8 mouse cellular contexts compared by ENCODE assay signal in the genomic region with DNA sequence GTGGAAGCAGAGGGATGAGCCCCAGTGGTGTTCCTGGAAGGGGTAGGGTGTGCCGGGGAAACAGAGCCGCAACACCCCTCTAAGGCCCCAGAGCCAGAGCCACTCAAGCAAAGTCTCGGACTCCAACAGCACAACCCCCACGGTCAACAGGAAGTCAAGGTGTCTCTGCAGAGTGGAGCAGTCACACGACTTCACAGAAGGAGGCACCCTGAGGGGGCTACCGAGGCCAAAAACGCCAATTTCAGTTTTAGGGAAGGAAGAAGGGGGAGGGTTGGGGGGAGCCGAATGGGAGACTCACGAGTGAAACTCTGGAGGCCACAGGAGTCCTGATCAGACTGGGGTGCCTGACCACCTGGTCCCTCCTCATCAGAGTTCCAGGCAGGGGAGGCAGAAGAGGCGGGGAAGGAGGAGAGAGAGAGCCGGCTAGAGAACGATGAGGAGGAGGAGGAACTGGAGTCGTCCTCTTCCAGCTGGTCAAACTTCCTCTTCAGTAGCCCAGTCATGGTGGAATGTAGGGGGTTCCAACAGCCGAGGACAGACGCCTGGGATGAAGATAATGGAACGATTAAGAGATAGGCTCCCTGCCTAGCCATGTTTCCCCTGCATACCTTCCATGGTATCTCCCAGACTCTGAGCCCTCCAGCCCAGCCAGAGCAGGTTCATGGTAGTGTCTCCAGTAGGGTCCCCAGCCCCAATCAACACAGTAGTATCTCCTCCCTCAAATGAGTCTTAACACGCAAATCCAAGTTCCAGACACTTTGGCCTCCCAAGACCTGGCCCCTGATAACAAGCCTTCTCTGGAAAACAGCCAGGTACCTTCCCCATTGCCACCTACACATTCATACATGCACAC. TPM values are rescaled to one million over a fixed set of nuclear protein-coding genes. Genes with fewer than 3 reads are reported as not detected.
DNase-seq lines count a peak whose midpoint lies in the region; ATAC-seq and TF ChIP-seq lines count a peak whose summit lies in the region.
"Had no signal": no experiment of that assay in that cellular context is flagged by ENCODE, and none has a peak within 500 bp of the region (broad histone marks: within the 10 kb centered on the region; RNA-seq: fewer than 3 reads in every experiment).

No protein-coding gene starts in this region.

- no peak overlapping the region; the same call in 1 of the 2 replicates for H3K9ac ChIP-seq in liver, adult 2 months (ENCODE audit: low read depth, low read length)
- peak overlapping the region; percentile 56 for H3K9ac ChIP-seq in MEL (ENCODE audit: control insufficient read depth, low read depth, low read length, poor library complexity, severe bottlenecking)
- no peak overlapping the region for H3K9ac ChIP-seq in intestine, postnatal 0 days (ENCODE audit: low read depth, low read length)
- no peak overlapping the region for H3K9ac ChIP-seq in stomach, embryonic 15.5 days
- H3K9ac ChIP-seq: forebrain, embryonic 15.5 days had no signal

- H3K4me1 ChIP-seq in liver, adult 2 months (ENCODE audit: control insufficient read depth, insufficient read depth, low read length) = peaks cover 36% of the 10 kb centered on the region
- H3K4me1 ChIP-seq in MEL (ENCODE audit: control insufficient read depth in 1 of 2, insufficient read depth in 2 of 2, low read length in 2 of 2) = peaks cover 9 to 18% of the 10 kb centered on the region in 2 experiments
- peaks cover 12% of the 10 kb centered on the region for H3K4me1 ChIP-seq in intestine, postnatal 0 days (replicated peaks; ENCODE audit: control insufficient read depth, insufficient read depth, low read length)
- peaks cover 50% of the 10 kb centered on the region for H3K4me1 ChIP-seq in stomach, embryonic 15.5 days

- no peaks in the 10 kb centered on the region for H3K27me3 ChIP-seq in liver, adult 2 months (ENCODE audit: control insufficient read depth, insufficient read depth, low read length)
- no peaks in the 10 kb centered on the region for H3K27me3 ChIP-seq in MEL (ENCODE audit: control insufficient read depth in 1 of 2, insufficient read depth in 2 of 2, low read length in 2 of 2)
- no peaks in the 10 kb centered on the region for H3K27me3 ChIP-seq in intestine, postnatal 0 days (replicated peaks; ENCODE audit: control insufficient read depth, insufficient read depth, low read length)
- no peaks in the 10 kb centered on the region for H3K27me3 ChIP-seq in stomach, embryonic 15.5 days (replicated peaks)
- H3K27me3 ChIP-seq: forebrain, embryonic 15.5 days had no signal

- DNase-seq in liver, adult 2 months (ENCODE audit: extremely low read depth, low read depth, low spot score) = no peak
- DNase-seq in liver (no peak), MEL (ENCODE audit: low read depth, low spot score) (peak; percentile 55)
- DNase-seq in retina, postnatal 1 day = no peak

- no peak for TF ChIP-seq CTCF in liver, adult 2 months (IDR thresholded peaks at IDR 0.05; ENCODE audit: low read depth, low read length)
- TF ChIP-seq CTCF in MEL (IDR thresholded peaks at IDR 0.05 in 2 of 3, conservative IDR thresholded peaks at IDR 0.05 in 1 of 3; ENCODE audit: control insufficient read depth in 1 of 3, insufficient read depth in 1 of 3, low read depth in 2 of 3, low read length in 3 of 3, poor library complexity in 1 of 3, severe bottlenecking in 1 of 3) = no peak
- no peak for TF ChIP-seq CTCF in intestine, postnatal 0 days (IDR thresholded peaks at IDR 0.05; ENCODE audit: low read depth)

- peak overlapping the region; percentile 32; the same call in 1 of the 2 replicates for H3K27ac ChIP-seq in liver, adult 2 months (replicated peaks; ENCODE audit: insufficient read depth, low read depth, low read length)
- H3K27ac ChIP-seq in MEL (ENCODE audit: control insufficient read depth, low read depth, low read length) = peak overlapping the region; percentile 41
- H3K27ac ChIP-seq in intestine, postnatal 0 days (ENCODE audit: low read depth, low read length) = no peak overlapping the region; the same call in 1 of the 2 replicates
- no peak overlapping the region; the same call in 1 of the 2 replicates for H3K27ac ChIP-seq in stomach, embryonic 15.5 days

- no peak for TF ChIP-seq POLR2A in liver, adult 2 months (IDR thresholded peaks at IDR 0.05; ENCODE audit: extremely low read depth, insufficient read depth, low read length)
- 0 out of 4 replicates have a peak, but pooled peaks of 1 of the 2 experiments have one; percentile 23 for TF ChIP-seq POLR2A in MEL (IDR thresholded peaks at IDR 0.05; ENCODE audit: control insufficient read depth in 1 of 2, insufficient read depth in 1 of 2, low read depth in 1 of 2, low read length in 2 of 2, poor library complexity in 1 of 2)

- peaks cover 46% of the 10 kb centered on the region for H3K79me2 ChIP-seq in liver, adult 2 months (ENCODE audit: control insufficient read depth, insufficient read depth, low read length)
- peaks cover 5% of the 10 kb centered on the region for H3K79me2 ChIP-seq in MEL (ENCODE audit: control insufficient read depth, insufficient read depth, low read length, poor library complexity)

- peaks cover 21% of the 10 kb centered on the region for H3K36me3 ChIP-seq in liver, adult 2 months (ENCODE audit: control insufficient read depth, insufficient read depth, low read length)
- peaks cover 6 to 16% of the 10 kb centered on the region in 2 experiments for H3K36me3 ChIP-seq in MEL (ENCODE audit: control insufficient read depth in 1 of 2, insufficient read depth in 2 of 2, low read length in 2 of 2)
- H3K36me3 ChIP-seq in intestine, postnatal 0 days (ENCODE audit: control insufficient read depth, insufficient read depth) = peaks cover 31% of the 10 kb centered on the region
- H3K36me3 ChIP-seq in stomach, embryonic 15.5 days = peaks cover 21% of the 10 kb centered on the region
- H3K36me3 ChIP-seq: forebrain, embryonic 15.5 days had no signal

- no peak for TF ChIP-seq RAD21 in MEL (IDR thresholded peaks at IDR 0.05; ENCODE audit: low read depth, low read length)

- no peak for ATAC-seq in intestine, postnatal 0 days
- no peak for ATAC-seq in stomach, embryonic 15.5 days (ENCODE audit: insufficient read depth, low FRiP score, low read depth)
- no peak for ATAC-seq in erythroid progenitor cell, adult 5-6 weeks (replicated peaks; ENCODE audit: low FRiP score, poor library complexity, severe bottlenecking)
- ATAC-seq: forebrain, embryonic 15.5 days had no signal

- WGBS in liver, adult 2 months = 62% methylated on average over 17 of the region's 17 CpGs
- WGBS in intestine, postnatal 0 days = 35% methylated on average over 17 of the region's 17 CpGs
- 26% methylated on average over 17 of the region's 17 CpGs for WGBS in stomach, embryonic 15.5 days

- H3K9me3 ChIP-seq in MEL (replicated peaks; ENCODE audit: insufficient read depth, low read length) = no peaks in the 10 kb centered on the region
- no peaks in the 10 kb centered on the region for H3K9me3 ChIP-seq in intestine, postnatal 0 days (ENCODE audit: control insufficient read depth)
- no peaks in the 10 kb centered on the region for H3K9me3 ChIP-seq in stomach, embryonic 15.5 days
- H3K9me3 ChIP-seq: forebrain, embryonic 15.5 days had no signal

- TF ChIP-seq EP300 in MEL (IDR thresholded peaks at IDR 0.05; ENCODE audit: low read depth in 1 of 2, low read length in 2 of 2) = peak in 1 of 2 experiments; percentile 30; a peak in 1 of 4 replicates

- no peak overlapping the region for H3K4me3 ChIP-seq in liver, adult 2 months (ENCODE audit: insufficient read depth, low read depth, low read length)
- H3K4me3 ChIP-seq in MEL (ENCODE audit: control insufficient read depth in 1 of 2, insufficient read depth in 1 of 2, low read depth in 2 of 2, low read length in 2 of 2) = peak overlapping the region; percentile 35 to 52; a peak in 3 of 4 replicates
- no peak overlapping the region for H3K4me3 ChIP-seq in intestine, postnatal 0 days (ENCODE audit: low read depth, low read length)
- no peak overlapping the region for H3K4me3 ChIP-seq in stomach, embryonic 15.5 days (replicated peaks)
- H3K4me3 ChIP-seq: forebrain, embryonic 15.5 days had no signal

- peak overlapping the region; percentile 9; the same call in 1 of the 2 replicates for H3K4me2 ChIP-seq in intestine, postnatal 0 days (replicated peaks; ENCODE audit: low read depth)
- peak overlapping the region; percentile 21; the same call in 1 of the 2 replicates for H3K4me2 ChIP-seq in stomach, embryonic 15.5 days
- H3K4me2 ChIP-seq: forebrain, embryonic 15.5 days had no signal

RNA-seq across cellular contexts. Expression of gene Csrnp1, which starts 7.5 kb away (rescaled TPM):
- 5.8 and 9.2 TPM in 2 replicates for total RNA-seq in liver, adult 2 months (2014; rRNA removed)
- polyA plus RNA-seq in liver, adult 2 months (2012; rRNA removed) = 9.7 and 10.4 TPM in 2 replicates
- 3.7 and 4.1 TPM in 2 replicates for total RNA-seq in MEL (2012; rRNA removed)
- 1 to 10 TPM in 1 of 2 experiments, not detected in 1; 8.1 TPM for polyA plus RNA-seq in MEL (2012; ENCODE audit: insufficient read depth in 1 of 2, insufficient read length in 2 of 2, low read depth in 1 of 2, low replicate concordance in 2 of 2, missing spikeins in 1 of 2)
- 3.8 and 4.2 TPM in 2 replicates for polyA plus RNA-seq in intestine, postnatal 0 days (2015; fragmentation: Nextera tagmentation; extraction: Ambion mirVana)
- 5.7 and 6.7 TPM in 2 replicates for polyA plus RNA-seq in stomach, embryonic 15.5 days (2015; fragmentation: Nextera tagmentation; extraction: Ambion mirVana)
- 2.1 and 2.2 TPM in 2 replicates for total RNA-seq in erythroid progenitor cell, adult 5-6 weeks (2015; ENCODE audit: low replicate concordance)
- 1.4 and 3.0 TPM in 2 replicates for total RNA-seq in erythroid progenitor cell, adult 5-6 weeks (2017; ENCODE audit: low replicate concordance)

RNA-seq across cellular contexts. Expression of gene Ttc21a, which starts 39.5 kb away (rescaled TPM):
- total RNA-seq in liver, adult 2 months (2014; rRNA removed) = 0.07 TPM in 1 of 2 replicates, not detected in the other
- not detected in 2 replicates for polyA plus RNA-seq in liver, adult 2 months (2012; rRNA removed)
- not detected in 2 replicates for total RNA-seq in MEL (2012; rRNA removed)
- under 1 TPM in 1 of 2 experiments, not detected in 1; 0.01 TPM for polyA plus RNA-seq in MEL (2012; ENCODE audit: insufficient read depth in 1 of 2, insufficient read length in 2 of 2, low read depth in 1 of 2, low replicate concordance in 2 of 2, missing spikeins in 1 of 2)
- polyA plus RNA-seq in intestine, postnatal 0 days (2015; fragmentation: Nextera tagmentation; extraction: Ambion mirVana) = not detected in 2 replicates
- 0.06 and 0.14 TPM in 2 replicates for polyA plus RNA-seq in stomach, embryonic 15.5 days (2015; fragmentation: Nextera tagmentation; extraction: Ambion mirVana)
- 2.1 TPM in 1 of 2 replicates, not detected in the other for total RNA-seq in erythroid progenitor cell, adult 5-6 weeks (2015; ENCODE audit: low replicate concordance)
- total RNA-seq in erythroid progenitor cell, adult 5-6 weeks (2017; ENCODE audit: low replicate concordance) = 1.5 TPM in 1 of 2 replicates, not detected in the other

RNA-seq across cellular contexts. Expression of gene Gorasp1, which starts 39.6 kb away (rescaled TPM):
- total RNA-seq in liver, adult 2 months (2014; rRNA removed) = 10.9 and 11.5 TPM in 2 replicates
- 18.1 and 20.7 TPM in 2 replicates for polyA plus RNA-seq in liver, adult 2 months (2012; rRNA removed)
- 15.8 and 18.3 TPM in 2 replicates for total RNA-seq in MEL (2012; rRNA removed)
- 10 to 100 TPM in 1 of 2 experiments, not detected in 1; 21.9 TPM for polyA plus RNA-seq in MEL (2012; ENCODE audit: insufficient read depth in 1 of 2, insufficient read length in 2 of 2, low read depth in 1 of 2, low replicate concordance in 2 of 2, missing spikeins in 1 of 2)
- 14.4 and 16.4 TPM in 2 replicates for polyA plus RNA-seq in intestine, postnatal 0 days (2015; fragmentation: Nextera tagmentation; extraction: Ambion mirVana)
- 28.7 and 30.8 TPM in 2 replicates for polyA plus RNA-seq in stomach, embryonic 15.5 days (2015; fragmentation: Nextera tagmentation; extraction: Ambion mirVana)
- 2.5 and 4.2 TPM in 2 replicates for total RNA-seq in erythroid progenitor cell, adult 5-6 weeks (2015; ENCODE audit: low replicate concordance)
- 0.90 and 2.3 TPM in 2 replicates for total RNA-seq in erythroid progenitor cell, adult 5-6 weeks (2017; ENCODE audit: low replicate concordance)

RNA-seq across cellular contexts. Expression of gene Xirp1, which starts 46.5 kb away (rescaled TPM):
- under 0.01 and 0.09 TPM in 2 replicates for total RNA-seq in liver, adult 2 months (2014; rRNA removed)
- 0.11 TPM in 2 replicates for polyA plus RNA-seq in liver, adult 2 months (2012; rRNA removed)
- total RNA-seq in MEL (2012; rRNA removed) = not detected in 2 replicates
- not detected for polyA plus RNA-seq in MEL (2012; ENCODE audit: insufficient read depth in 1 of 2, insufficient read length in 2 of 2, low read depth in 1 of 2, low replicate concordance in 2 of 2, missing spikeins in 1 of 2)
- polyA plus RNA-seq in intestine, postnatal 0 days (2015; fragmentation: Nextera tagmentation; extraction: Ambion mirVana) = 0.10 and 0.14 TPM in 2 replicates
- 0.08 TPM in 2 replicates for polyA plus RNA-seq in stomach, embryonic 15.5 days (2015; fragmentation: Nextera tagmentation; extraction: Ambion mirVana)
- total RNA-seq in erythroid progenitor cell, adult 5-6 weeks (2015; ENCODE audit: low replicate concordance) = not detected in 2 replicates
- not detected in 2 replicates for total RNA-seq in erythroid progenitor cell, adult 5-6 weeks (2017; ENCODE audit: low replicate concordance)
- polyA plus RNA-seq: forebrain, embryonic 15.5 days had no signal

Comparison
In these comparisons a context has a peak if more than half of its experiments do, and no peak if none do; other contexts are left out.
1. H3K27ac ChIP-seq: peak in liver, adult 2 months (single experiment) and MEL (single experiment); none in intestine, postnatal 0 days (single experiment) and stomach, embryonic 15.5 days (single experiment).
2. H3K4me3 ChIP-seq: peak in MEL (2 of 2); none in liver, adult 2 months (single experiment), intestine, postnatal 0 days (single experiment) and stomach, embryonic 15.5 days (single experiment).